Mouse (Mus musculus): ENCODE results near the gene Mef2b. TPM values are rescaled to one million over a fixed set of nuclear protein-coding genes. Genes with fewer than 3 reads are reported as not detected.
A peak's percentile ranks its signal among the peaks of the same experiment; 100 is the strongest.

Gene Mef2b
- total and polyA plus RNA-seq, 2 experiments from 2014 or later = 0.52 to 0.90 TPM

- H3K27me3 ChIP-seq (ENCODE audit: insufficient read depth, low read length) = no peaks in the 10 kb centered on the region
- DNase-seq (ENCODE audit: low spot score) (peak; percentile 95), ATAC-seq (peak; percentile 66)
- WGBS = under 1% methylated on average over 19 of the region's 19 CpGs
- H3K27ac ChIP-seq = peak within 1 kb of the TSS; percentile 93
- H3K9ac ChIP-seq (replicated peaks; ENCODE audit: low read length) = peak within 1 kb of the TSS; percentile 71
- H3K9me3 ChIP-seq (ENCODE audit: low read length) = no peaks in the 10 kb centered on the region
- H3K4me2 ChIP-seq (ENCODE audit: low read depth, low read length) = peak within 1 kb of the TSS; percentile 84
- TF ChIP-seq CTCF (IDR thresholded peaks at IDR 0.05; ENCODE audit: low read depth) = no peak
- H3K4me3 ChIP-seq (ENCODE audit: low read length) = peak within 1 kb of the TSS; percentile 65
- no peaks in the 10 kb centered on the region; the same call in 1 of the 2 replicates for H3K36me3 ChIP-seq (ENCODE audit: insufficient read depth, low read length)
- peaks cover 7% of the 10 kb centered on the region; the same call in 1 of the 2 replicates for H3K4me1 ChIP-seq (ENCODE audit: insufficient read depth, low read length)
Measured at GRCm38 (mm10) chr8:70120667-70121066, 18.8 kb upstream of the Mef2b start, which contains the start of gene Ncan. TSS of gene Ncan (minus strand) at chr8:70120873.

GRCm38 (mm10) chr8:70122863-70123262 lies 16.6 kb upstream of the Mef2b start:
- 52% methylated on average over 2 of the region's 2 CpGs for WGBS
- TF ChIP-seq CTCF (IDR thresholded peaks at IDR 0.05; ENCODE audit: low read depth) = peak; percentile 62
- Histone ChIP-seq H3K27ac (no peak overlapping the region), H3K4me3 (ENCODE audit: low read length) (no peak overlapping the region), H3K9me3 (ENCODE audit: low read length) (no peaks in the 10 kb centered on the region), H3K27me3 (ENCODE audit: insufficient read depth, low read length) (no peaks in the 10 kb centered on the region), H3K4me1 (ENCODE audit: insufficient read depth, low read length) (peaks cover 5% of the 10 kb centered on the region; the same call in 1 of the 2 replicates), H3K4me2 (ENCODE audit: low read depth, low read length) (no peak overlapping the region), H3K36me3 (ENCODE audit: insufficient read depth, low read length) (no peaks in the 10 kb centered on the region), H3K9ac (replicated peaks; ENCODE audit: low read length) (no peak overlapping the region)
- no peak for ATAC-seq
- DNase-seq (ENCODE audit: low spot score) = peak; percentile 28

- no peak overlapping the region for H3K27ac ChIP-seq
- peaks cover 8% of the 10 kb centered on the region; the same call in 1 of the 2 replicates for H3K4me1 ChIP-seq (ENCODE audit: insufficient read depth, low read length)
- H3K4me3 ChIP-seq (ENCODE audit: low read length) = no peak overlapping the region
- H3K27me3 ChIP-seq (ENCODE audit: insufficient read depth, low read length) = no peaks in the 10 kb centered on the region
- TF ChIP-seq CTCF (IDR thresholded peaks at IDR 0.05; ENCODE audit: low read depth) = no peak
- DNase-seq (ENCODE audit: low spot score) = no peak
- H3K36me3 ChIP-seq (ENCODE audit: insufficient read depth, low read length) = no peaks in the 10 kb centered on the region
- no peak for ATAC-seq
- WGBS = 73% methylated on average over 8 of the region's 8 CpGs
- H3K9ac ChIP-seq (replicated peaks; ENCODE audit: low read length) = no peak overlapping the region
- H3K4me2 ChIP-seq (ENCODE audit: low read depth, low read length) = no peak overlapping the region
- no peaks in the 10 kb centered on the region for H3K9me3 ChIP-seq (ENCODE audit: low read length)
Measured at GRCm38 (mm10) chr8:70124992-70125391, 14.5 kb upstream of the Mef2b start.

- DNase-seq (ENCODE audit: low spot score) (peak; percentile 74), ATAC-seq (no peak)
- Histone ChIP-seq H3K27me3 (ENCODE audit: insufficient read depth, low read length) (no peaks in the 10 kb centered on the region), H3K9ac (replicated peaks; ENCODE audit: low read length) (no peak overlapping the region), H3K27ac (peak overlapping the region; percentile 71), H3K4me3 (ENCODE audit: low read length) (no peak overlapping the region), H3K36me3 (ENCODE audit: insufficient read depth, low read length) (peaks cover 9% of the 10 kb centered on the region; the same call in 1 of the 2 replicates), H3K9me3 (ENCODE audit: low read length) (no peaks in the 10 kb centered on the region), H3K4me1 (ENCODE audit: insufficient read depth, low read length) (peaks cover 14% of the 10 kb centered on the region), H3K4me2 (ENCODE audit: low read depth, low read length) (0 out of 2 replicates have a peak overlapping the region, but pooled peaks have one; percentile 7)
- no peak for TF ChIP-seq CTCF (IDR thresholded peaks at IDR 0.05; ENCODE audit: low read depth)
- 34% methylated on average over 3 of the region's 3 CpGs for WGBS
Measured at GRCm38 (mm10) chr8:70128435-70128834, 11.1 kb upstream of the Mef2b start.

- Histone ChIP-seq H3K9ac (replicated peaks; ENCODE audit: low read length) (no peak overlapping the region), H3K27me3 (ENCODE audit: insufficient read depth, low read length) (no peaks in the 10 kb centered on the region), H3K4me1 (ENCODE audit: insufficient read depth, low read length) (peaks cover 14% of the 10 kb centered on the region), H3K27ac (peak overlapping the region; percentile 71), H3K4me2 (ENCODE audit: low read depth, low read length) (no peak overlapping the region), H3K36me3 (ENCODE audit: insufficient read depth, low read length) (peaks cover 19% of the 10 kb centered on the region), H3K9me3 (ENCODE audit: low read length) (no peaks in the 10 kb centered on the region), H3K4me3 (ENCODE audit: low read length) (no peak overlapping the region)
- 38% methylated on average over 9 of the region's 9 CpGs for WGBS
- ATAC-seq = peak; percentile 86
- peak; percentile 83 for DNase-seq (ENCODE audit: low spot score)
- TF ChIP-seq CTCF (IDR thresholded peaks at IDR 0.05; ENCODE audit: low read depth) = no peak
Measured at GRCm38 (mm10) chr8:70129309-70129952, 10.1 kb upstream of the Mef2b start.

- DNase-seq (ENCODE audit: low spot score) (no peak), ATAC-seq (no peak)
- peaks cover 25% of the 10 kb centered on the region for H3K36me3 ChIP-seq (ENCODE audit: insufficient read depth, low read length)
- peaks cover 14% of the 10 kb centered on the region for H3K4me1 ChIP-seq (ENCODE audit: insufficient read depth, low read length)
- no peak overlapping the region for H3K9ac ChIP-seq (replicated peaks; ENCODE audit: low read length)
- H3K4me3 ChIP-seq (ENCODE audit: low read length) = no peak overlapping the region
- TF ChIP-seq CTCF (IDR thresholded peaks at IDR 0.05; ENCODE audit: low read depth) = no peak
- H3K27ac ChIP-seq = peak overlapping the region; percentile 71
- 78% methylated on average over 3 of the region's 3 CpGs for WGBS
- no peak overlapping the region for H3K4me2 ChIP-seq (ENCODE audit: low read depth, low read length)
- no peaks in the 10 kb centered on the region for H3K9me3 ChIP-seq (ENCODE audit: low read length)
- no peaks in the 10 kb centered on the region for H3K27me3 ChIP-seq (ENCODE audit: insufficient read depth, low read length)
Measured at GRCm38 (mm10) chr8:70130066-70130465, 9.4 kb upstream of the Mef2b start.

All from hindbrain, postnatal 0 days (tissue).